18 mouse cellular contexts compared by ENCODE assay signal in the genomic region with DNA sequence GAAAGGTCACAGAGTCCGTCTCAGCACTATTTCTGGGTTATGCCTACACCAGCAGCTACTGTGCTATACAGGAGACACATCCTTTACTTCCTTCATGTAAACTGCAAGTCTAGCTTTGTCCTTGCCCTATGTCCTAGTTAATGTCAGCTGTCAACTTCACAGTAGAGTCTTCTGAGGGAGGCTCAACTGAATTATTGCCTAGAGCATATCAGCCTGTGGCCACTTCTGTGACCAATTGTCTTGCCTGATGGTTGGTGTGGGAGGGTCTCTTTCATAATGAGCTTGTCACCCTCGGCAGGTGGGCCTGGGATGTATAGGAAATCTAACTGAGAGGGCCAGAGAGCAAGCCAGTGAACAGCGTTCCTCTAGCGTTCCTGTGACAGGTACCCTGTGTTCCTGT.
"Had no signal": no experiment of that assay in that cellular context is flagged by ENCODE, and none has a peak within 500 bp of the region (broad histone marks: within the 10 kb centered on the region; RNA-seq: fewer than 3 reads in every experiment).

No protein-coding gene starts in this region.

- H3K27ac ChIP-seq: layer of hippocampus, adult 2 months; limb, embryonic 10.5 days; limb, embryonic 13.5 days; midbrain, embryonic 10.5 days; midbrain, embryonic 15.5 days; neural tube, embryonic 12.5 days; neural tube, embryonic 15.5 days; stomach, postnatal 0 days had no signal

- H3K4me3 ChIP-seq: layer of hippocampus, adult 2 months; limb, embryonic 10.5 days; limb, embryonic 13.5 days; megakaryocyte, embryonic 14.5 days; midbrain, embryonic 10.5 days; midbrain, embryonic 15.5 days; neural tube, embryonic 12.5 days; neural tube, embryonic 15.5 days had no signal

- H3K27me3 ChIP-seq: limb, embryonic 13.5 days; megakaryocyte, embryonic 14.5 days; midbrain, embryonic 15.5 days; neural tube, embryonic 12.5 days; neural tube, embryonic 15.5 days had no signal

- DNase-seq: kidney, adult 18-20 months; kidney, adult 9 months; kidney, postnatal 14 days; layer of hippocampus, adult 9-11 months; lung, embryonic 14.5 days; thymus, adult 2 months; thymus, postnatal 14 days; thymus, postnatal 4 days had no signal

- H3K9ac ChIP-seq: limb, embryonic 13.5 days; lung, embryonic 14.5 days; midbrain, embryonic 15.5 days; neural tube, embryonic 12.5 days; neural tube, embryonic 15.5 days had no signal

- H3K36me3 ChIP-seq: limb, embryonic 10.5 days; midbrain, embryonic 10.5 days; midbrain, embryonic 15.5 days; neural tube, embryonic 12.5 days; neural tube, embryonic 15.5 days had no signal

- H3K4me1 ChIP-seq: limb, embryonic 10.5 days; midbrain, embryonic 15.5 days; neural tube, embryonic 12.5 days; neural tube, embryonic 15.5 days had no signal

- H3K4me2 ChIP-seq: limb, embryonic 13.5 days; lung, embryonic 14.5 days; midbrain, embryonic 15.5 days; neural tube, embryonic 12.5 days; neural tube, embryonic 15.5 days had no signal

- ATAC-seq: lung, postnatal 0 days; midbrain, embryonic 15.5 days had no signal

- H3K9me3 ChIP-seq: limb, embryonic 10.5 days; limb, embryonic 13.5 days; megakaryocyte, embryonic 14.5 days; midbrain, embryonic 10.5 days; midbrain, embryonic 15.5 days; neural tube, embryonic 12.5 days; neural tube, embryonic 15.5 days had no signal
